Mouse (Mus musculus) ES-E14 (cell line): Measurements from ENCODE around the gene Actrt2.

Source experiments
- MAFK ChIP-seq: IDR thresholded peaks from 2 replicates; pipeline ENCODE4 v1.6.1; 2014; ENCODE audit warnings: mild to moderate bottlenecking, low read depth, low read length, inconsistent platforms; ENCODE audit not compliant: insufficient read depth
- ZC3H11A ChIP-seq: IDR thresholded peaks from 2 replicates; pipeline ENCODE4 v1.6.1; 2012; ENCODE audit warnings: low read depth, mild to moderate bottlenecking, inconsistent platforms, low read length, borderline replicate concordance
- ZNF384 ChIP-seq: IDR thresholded peaks from 2 replicates; pipeline ENCODE4 v1.6.1; 2012; ENCODE audit warnings: low read depth, low read length, inconsistent platforms

GRCm38 (mm10) chr4:154641296-154642110 lies 26.2 kb downstream of the Actrt2 start:
- TF ChIP-seq ZC3H11A (no peak), MAFK (no peak), ZNF384 (no peak)
